Mouse (Mus musculus) B cell, adult 2 months (primary cell): ENCODE results near the gene Cbarp.

Experiments
- DNase-seq, 2 experiments: peaks; one replicate each; pipeline ENCODE4 v3.0.0; 2022

Gene Cbarp

GRCm38 (mm10) chr10:80140666-80141035 lies at the start of gene Cbarp:
Cbarp (minus strand) TSS chr10:80140835.
- no peak for DNase-seq

DNA sequence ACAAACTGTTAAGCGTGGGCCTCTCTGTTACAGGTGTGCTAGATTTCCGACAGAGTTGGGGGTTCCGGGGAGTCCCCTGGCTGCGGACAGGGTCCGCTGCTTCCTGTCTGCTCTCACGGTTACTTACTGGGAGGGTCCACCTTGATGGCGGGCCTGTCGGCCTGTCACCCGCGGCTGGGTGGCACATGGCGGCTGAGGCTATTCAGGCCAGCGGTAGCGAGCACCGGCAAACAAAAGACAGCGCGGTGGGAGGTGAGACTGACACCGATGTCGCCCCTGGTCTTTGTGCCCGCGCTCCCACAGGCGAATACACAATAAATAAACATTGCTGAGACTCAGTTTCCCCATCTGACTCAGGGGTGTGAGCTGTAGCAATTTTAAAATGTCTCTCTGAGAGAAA lies 49.4 kb upstream of the Cbarp start:
- DNase-seq, result no peak

- no peak for DNase-seq
Measured at GRCm38 (mm10) chr10:80188453-80189024, 47.9 kb upstream of the Cbarp start.

DNA sequence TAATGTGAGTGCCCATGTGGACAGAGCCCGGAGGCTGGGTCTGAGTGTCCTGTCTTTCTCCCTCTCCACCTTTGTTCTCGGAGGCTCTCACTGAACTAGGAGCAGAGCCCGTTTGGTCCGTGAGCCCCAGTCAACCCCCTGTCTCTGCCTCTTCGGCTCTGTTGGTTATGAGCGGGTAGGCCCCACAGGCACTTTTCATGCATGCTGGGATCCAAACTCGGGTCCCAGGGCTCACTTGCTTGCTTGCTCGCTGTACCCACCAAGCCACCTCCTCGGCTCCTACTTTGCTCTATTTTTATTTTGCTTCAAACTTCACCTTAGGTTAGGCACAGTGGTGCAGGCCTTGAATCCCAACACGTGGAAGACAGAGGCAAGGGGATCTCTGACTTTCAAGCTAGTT lies 47.1 kb upstream of the Cbarp start:
- no peak for DNase-seq

GRCm38 (mm10) chr10:80186649-80187048 lies 46.0 kb upstream of the Cbarp start:
- no peak for DNase-seq

DNA sequence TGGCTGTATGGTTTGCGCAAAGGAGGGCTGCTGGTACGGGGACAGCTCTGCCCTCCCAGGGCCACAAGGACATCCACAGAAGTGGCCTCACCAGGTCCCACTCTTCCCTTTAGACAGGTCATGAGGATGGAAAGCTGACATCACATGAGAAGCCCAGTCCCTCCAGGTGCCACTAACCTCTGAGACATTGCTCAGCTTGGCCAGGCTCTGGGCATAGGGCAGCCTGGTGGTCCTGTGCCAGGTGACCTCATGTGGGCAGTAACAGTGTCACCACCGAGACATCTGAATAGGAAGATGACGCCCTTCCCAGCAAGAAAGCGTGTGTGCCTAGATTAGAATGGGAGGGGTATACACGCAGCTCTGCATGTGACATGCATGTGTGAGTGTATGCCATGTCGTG lies 41.9 kb upstream of the Cbarp start:
- no peak for DNase-seq

GRCm38 (mm10) chr10:80180823-80181222 lies 40.2 kb upstream of the Cbarp start:
- no peak for DNase-seq

GRCm38 (mm10) chr10:80180288-80180687 lies 39.7 kb upstream of the Cbarp start:
- no peak for DNase-seq

GRCm38 (mm10) chr10:80179068-80180051 lies 38.7 kb upstream of the Cbarp start, which contains the start of gene Efna2:
Efna2 (plus strand) TSS chr10:80179482.
- no peak for DNase-seq

- DNase-seq, result no peak
Measured at GRCm38 (mm10) chr10:80177441-80178279, 37.0 kb upstream of the Cbarp start.

DNA sequence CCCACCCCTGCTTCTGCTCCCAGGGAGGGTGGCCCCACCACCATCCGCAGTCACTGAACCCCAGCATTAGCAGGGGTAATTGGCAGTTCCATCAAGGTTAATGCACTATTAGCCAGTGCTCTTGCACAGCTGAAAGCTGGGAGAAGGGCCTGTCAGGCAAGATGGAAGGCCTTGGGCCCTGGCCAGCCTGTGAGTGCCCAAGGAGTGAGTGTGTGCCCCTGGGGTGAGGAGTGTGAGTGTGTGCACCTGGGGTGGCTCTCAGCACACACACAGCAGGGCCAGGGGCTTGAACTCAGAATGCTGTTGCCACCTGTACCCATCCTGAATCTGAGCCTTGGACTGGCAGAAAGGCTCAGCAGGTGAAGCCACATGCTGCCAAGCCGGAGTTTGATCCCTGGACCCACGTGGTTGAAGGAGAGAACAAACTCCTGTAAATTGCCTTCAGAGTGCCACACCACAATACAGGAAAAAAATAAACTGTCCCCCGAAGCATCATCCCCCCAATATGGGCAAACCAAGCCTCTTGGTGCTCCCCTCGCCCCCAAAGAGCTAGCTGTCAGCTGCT lies 35.7 kb upstream of the Cbarp start:
- DNase-seq, result no peak

DNA sequence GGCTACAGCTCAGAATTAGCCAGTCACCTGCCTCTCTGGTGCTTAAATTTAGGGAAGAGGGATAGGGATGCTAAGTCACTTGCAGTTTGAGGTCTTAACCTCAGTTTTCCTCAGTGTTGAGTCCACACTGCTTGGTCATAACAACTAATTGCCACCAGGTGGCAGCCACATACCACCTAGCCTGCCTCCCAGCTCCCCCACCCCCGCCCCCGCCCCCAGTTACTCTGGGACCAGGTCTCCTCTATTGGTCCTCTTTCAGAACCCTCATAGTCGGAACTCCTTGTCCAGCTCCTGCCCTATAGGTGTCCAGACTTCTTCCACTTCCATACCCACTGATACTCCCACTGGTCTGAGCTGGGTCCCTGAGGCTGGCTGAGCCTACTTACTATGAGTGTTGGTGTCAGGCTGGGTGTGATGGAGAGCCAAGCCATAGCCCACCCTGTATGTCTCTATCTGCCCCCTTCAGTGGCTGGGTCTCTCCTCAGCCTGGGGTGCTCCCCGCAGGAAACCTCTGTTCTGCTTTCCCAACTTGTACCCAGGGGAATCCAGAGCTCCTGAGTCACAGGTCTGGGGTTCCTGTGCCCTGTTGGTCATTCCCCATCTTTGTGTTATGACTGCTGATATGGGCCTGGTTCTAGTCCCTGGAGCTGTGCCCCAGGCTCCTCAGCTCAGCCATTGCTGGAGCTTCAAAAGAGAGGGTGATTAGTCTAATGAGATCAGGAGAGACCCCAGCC lies 35.1 kb upstream of the Cbarp start:
- DNase-seq, result peak; percentile 54 to 59

DNA sequence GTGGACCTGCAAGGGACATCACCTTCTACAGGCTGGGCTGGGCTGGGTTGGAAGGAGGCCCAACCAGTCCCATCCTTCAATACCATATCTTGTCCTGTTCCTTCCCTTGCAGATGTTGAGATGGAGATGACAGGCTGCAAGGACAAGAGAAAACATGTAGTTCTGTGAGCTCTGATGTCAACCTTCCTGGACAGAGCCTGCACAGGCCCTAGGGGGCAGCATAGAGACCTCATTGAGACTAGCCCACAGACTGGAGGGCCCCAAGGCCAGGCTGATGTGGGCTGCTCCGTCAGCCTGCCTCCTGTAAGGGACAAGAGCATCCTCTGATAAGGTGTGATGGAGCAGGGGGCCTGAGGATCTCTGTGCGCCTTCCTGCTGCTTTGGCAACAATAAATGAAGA lies 34.1 kb upstream of the Cbarp start:
- DNase-seq, result peak; percentile 55 to 57

DNA sequence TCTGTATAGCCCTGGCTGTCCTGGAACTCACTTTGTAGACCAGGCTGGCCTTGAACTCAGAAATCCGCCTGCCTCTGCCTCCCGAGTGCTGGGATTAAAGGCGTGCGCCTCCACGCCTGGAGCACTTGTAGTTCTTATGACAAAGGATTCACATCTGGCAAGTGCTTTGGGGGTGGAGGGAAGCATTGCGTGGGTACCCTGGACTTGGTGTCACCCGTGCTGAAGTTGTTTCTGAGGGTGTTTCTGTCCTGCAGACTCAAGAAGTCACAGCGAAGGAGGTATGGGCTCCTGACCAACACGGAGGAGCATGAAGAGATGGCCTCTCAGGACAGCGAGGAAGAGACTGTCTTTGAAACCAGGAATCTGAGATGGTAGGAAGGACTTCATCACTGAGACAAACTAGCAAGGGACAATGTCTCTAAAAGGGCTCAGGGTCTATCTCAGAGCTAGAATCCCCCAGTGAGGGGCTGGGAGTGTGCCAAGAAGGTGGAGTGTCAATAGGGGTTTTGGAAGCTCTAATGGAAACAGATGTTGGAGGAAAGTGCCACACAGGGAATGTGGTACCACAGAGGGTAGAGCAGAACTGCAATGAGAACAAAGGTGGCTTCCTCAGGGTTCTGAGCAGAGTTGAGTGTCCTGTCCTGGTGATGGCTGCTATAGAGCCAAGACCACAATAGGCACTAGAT lies 33.5 kb upstream of the Cbarp start:
- DNase-seq, result no peak

GRCm38 (mm10) chr10:80173358-80173757 lies 32.7 kb upstream of the Cbarp start:
- DNase-seq, result no peak

DNA sequence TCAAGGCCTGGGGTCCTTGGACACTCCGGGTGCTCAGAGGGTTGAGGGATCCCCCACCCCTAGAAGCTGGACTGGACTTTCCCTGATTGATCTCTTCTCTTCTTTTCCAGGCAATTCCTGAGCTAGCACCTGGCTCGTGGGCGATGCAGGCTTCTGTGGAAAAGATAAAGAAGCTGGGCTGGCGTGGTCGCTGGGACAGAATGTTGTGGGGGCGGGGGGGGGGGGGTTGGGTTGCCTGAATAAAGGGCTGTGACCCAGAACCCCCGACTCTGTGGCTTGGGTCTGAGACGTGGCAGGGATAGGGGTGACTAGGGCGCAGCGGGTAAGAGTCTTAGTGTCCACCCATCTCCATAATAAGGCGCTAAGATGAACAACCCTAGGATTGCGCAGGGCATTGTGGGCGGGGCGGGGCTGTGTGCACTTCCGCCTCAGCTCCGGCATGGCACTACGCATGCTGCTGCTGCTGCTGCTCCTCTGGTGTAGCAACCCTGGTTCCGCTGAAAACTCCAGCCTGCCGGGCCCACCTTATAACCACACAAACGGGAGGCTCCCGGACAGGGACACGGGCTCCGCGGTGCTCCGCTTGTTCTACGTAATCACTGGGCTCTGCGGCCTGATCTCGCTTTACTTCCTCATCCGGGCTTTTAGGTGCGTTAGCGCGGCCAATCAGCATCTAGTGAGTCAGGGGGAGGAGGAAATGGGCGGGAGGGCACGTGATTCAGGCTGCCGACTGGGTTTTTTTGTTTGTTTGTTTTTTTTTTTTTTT lies 32.1 kb upstream of the Cbarp start, which contains the start of gene 1600002K03Rik:
Gene 1600002K03Rik, plus strand, starts transcription at position 418 of the 766 bp plus-strand sequence.
- peak; percentile 94 for DNase-seq

DNA sequence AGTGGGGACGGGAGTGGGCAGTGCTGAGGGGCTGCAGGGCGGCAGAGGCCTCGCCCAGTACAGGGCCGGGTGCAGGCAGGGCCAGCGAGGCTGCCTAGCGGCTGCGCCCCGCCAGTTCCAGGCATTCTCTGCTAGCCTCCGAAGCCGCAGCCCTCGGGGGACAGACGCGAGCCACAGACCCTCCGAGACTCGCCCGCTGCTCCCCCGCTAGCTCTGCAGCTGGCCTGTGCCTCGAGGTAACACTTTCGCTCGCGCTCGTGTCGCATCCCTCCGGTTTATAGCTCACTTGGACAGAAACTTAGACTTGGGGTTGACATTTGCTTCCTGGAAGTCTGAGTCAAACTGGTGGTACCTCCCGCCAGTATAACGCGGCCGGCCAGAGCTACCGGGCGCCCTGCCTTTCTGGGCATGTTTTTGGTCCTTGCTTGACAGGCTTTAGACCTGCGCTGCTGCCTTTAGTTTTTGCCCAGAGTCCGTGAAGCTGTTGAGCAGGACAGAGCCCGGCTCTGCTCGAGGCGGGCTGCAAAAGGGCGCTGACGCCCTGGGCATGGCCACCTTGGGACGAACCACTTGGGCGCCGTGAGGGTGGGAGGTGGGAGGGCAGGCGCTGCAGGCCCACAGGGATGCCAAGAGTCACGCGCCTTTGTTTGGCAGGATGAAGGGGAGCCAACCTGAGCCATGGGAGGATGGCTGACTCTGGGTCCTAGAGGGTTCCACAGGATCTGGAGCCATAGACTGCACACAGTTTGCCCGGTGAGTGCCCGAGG lies 31.3 kb upstream of the Cbarp start:
- no peak for DNase-seq

- no peak for DNase-seq
Measured at GRCm38 (mm10) chr10:80171252-80171651, 30.6 kb upstream of the Cbarp start.

DNA sequence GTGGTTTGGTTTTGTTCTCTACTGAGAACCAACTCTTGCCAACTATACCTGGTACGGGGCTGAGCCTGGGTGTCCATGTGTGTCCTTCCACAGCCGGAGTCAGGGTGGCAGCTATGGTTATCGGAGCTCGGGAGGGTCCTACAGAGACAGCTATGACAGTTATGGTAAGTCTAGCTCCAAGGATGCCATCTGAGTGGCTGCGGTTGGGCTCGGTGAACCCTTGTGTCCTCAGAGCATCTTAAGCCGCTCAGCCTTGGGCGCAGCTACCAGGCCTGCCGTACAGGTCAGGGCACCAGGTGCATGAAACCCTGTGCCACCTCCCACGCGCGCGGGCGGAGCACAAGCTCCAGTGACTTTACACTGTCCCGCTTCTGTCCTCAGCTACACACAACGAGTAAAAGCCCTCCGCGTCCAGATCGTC lies 30.0 kb upstream of the Cbarp start:
- DNase-seq, result no peak

GRCm38 (mm10) chr10:80170052-80170451 lies 29.4 kb upstream of the Cbarp start:
- DNase-seq, result no peak
